Mouse (Mus musculus) adrenal gland, postnatal 14 days (tissue): Measurements from ENCODE around the gene Rfwd3. TPM values are rescaled to one million over a fixed set of nuclear protein-coding genes. Genes with fewer than 3 reads are reported as not detected.
"Not testable (repeated sequence)": the region's sequence is repeated elsewhere in the genome, so short reads cannot be mapped to it uniquely, and the experiment has no call there.

ENCODE experiments used
- DNase-seq: peaks from one replicate; pipeline ENCODE4 v3.0.0; 2021; ENCODE audit warnings: mixed read lengths
- total RNA-seq: library from RNA; stranded (reverse); gene quantifications from 2 replicates; pipeline ENCODE4 v1.2.3, GENCODE M21; 2021

Rfwd3 gene
- total RNA-seq, 1 experiment from 2014 or later, result 49.0 TPM

DNA sequence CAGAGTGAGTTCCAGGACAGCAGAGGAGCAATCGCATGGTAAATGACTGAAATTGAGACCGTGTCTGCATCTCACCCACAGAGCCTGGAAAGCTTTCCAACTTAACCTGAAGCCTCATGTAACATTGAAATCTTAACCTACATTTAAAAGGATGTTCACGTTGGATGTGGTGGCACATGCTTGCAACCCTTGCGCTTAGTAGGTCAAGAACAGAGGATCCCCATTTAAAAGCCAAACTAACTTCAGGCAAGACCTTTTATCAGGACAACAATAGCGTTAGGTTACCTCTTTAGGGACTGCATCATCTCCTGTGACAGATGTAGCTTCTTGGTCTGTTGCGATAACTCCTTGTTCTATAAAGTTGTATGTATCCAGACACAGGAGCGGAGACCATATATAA, 9.4 kb downstream of the Rfwd3 start:
- DNase-seq, result no peak

DNA sequence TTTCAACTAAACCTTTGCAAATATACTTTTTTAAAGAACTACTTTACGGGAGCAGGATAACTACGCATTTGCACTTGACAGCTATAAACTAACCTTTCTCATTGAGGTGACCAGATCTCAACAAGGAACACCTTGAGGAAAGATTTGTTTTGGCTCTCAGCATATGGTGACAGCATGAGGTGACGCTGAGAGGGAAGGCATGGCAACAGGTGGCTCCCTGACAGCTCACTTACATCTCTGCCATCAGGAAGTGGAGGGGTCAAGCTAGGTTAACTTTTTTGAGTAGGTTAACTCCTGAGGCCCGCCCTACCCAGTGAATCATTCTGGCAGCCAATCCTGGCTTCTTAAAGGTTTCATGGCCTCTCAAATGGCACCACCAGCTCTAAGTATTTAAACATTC, 14.4 kb downstream of the Rfwd3 start:
- no peak for DNase-seq

DNA sequence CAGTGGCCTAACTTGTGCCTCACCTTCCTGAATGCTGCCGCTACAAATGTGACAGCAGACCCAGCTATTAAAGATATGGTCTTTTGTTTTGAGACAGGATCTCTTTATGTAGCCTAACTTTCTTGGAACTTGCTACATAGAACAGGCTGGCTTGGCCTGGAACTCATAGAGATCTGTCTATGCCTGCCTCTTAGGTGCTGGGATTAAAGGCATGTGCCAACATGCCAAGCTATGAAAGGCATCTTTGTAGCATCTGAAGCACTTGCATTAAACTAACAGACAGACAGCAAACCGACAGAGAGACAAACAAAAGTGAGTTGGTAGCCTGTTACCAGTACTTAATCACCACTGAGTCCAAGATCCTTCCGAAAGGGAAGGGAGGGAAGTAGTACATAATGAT, 17.9 kb downstream of the Rfwd3 start:
- DNase-seq, result no peak

DNA sequence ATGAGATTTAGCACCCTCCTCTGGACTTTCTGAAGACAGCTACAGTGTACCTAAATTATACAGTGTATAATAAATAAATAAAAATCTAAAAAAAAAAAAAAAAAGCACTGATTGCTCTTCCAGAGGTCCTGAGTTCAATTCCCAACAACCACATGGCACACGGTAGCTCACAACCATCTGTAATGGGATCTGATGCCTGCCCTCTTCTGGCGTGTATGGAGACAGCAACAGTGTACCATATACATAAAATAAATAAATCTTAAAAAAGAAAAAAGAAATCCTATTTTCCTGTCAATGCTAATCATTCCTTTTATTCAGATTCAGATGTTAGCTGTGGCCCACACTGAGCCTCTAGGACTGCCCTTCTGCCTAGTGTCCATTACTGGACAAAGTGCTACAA, 31.7 kb downstream of the Rfwd3 start:
- no peak for DNase-seq

DNA sequence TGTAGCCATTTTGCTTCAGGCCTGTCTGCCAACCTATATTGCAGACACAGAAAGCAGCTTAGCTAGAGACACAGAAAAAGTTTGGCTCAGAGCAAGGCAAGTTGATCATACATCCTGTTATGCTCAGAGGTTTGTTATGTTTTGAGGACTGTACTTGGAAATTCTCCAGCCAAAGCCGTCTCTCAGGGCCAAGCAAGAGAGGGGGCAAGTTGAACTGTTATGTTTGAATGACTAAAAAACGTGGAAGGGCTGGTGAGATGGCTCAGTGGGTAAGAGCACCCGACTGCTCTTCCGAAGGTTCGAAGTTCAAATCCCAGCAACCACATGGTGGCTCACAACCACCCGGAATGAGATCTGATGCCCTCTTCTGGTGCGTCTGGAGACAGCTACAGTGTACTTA, 33.9 kb downstream of the Rfwd3 start:
- DNase-seq, result not testable (repeated sequence)

DNA sequence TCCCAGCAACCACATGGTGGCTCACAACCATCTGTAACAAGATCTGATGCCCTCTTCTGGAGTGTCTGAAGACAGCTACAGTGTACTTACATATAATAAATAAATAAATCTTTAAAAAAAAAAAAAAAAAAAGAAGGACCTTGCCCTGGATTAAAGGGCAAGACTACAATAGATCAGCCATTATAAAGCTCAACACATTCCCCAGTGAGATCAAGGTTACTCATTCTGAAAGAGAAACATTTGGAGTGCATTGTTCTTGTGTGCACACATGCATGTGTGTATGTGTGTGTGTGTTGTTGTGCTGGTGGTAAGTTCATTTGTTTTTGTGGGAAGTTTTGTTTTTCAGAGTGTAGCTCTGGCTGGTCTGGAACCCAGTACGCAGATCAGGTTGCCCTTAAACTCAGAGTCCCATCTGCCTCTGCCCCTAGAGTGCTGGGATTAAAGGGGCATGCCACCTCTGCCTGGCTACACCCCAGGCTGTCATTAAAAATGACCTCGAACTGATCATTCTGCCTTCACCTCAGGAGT, 35.3 kb downstream of the Rfwd3 start:
- no peak for DNase-seq

DNA sequence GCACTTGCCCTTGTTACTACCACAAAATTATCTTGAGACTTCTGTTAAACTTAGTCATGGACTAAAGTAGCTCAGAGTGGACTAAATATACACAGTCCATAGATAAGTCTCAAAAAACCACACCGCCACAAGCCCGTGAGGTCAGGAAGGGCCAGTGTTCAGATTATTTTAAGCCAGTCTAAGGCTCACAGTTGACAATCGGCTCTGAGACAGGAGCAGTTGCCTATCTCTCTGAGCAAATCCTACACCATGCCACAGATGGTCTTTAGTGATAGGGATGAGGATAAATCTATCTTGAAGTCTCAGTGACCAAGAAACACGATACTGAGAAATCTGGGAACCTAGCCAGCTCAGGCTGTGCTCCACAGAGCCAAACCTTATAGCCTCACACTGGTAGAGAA, 38.0 kb downstream of the Rfwd3 start:
- DNase-seq, result peak; percentile 21

DNA sequence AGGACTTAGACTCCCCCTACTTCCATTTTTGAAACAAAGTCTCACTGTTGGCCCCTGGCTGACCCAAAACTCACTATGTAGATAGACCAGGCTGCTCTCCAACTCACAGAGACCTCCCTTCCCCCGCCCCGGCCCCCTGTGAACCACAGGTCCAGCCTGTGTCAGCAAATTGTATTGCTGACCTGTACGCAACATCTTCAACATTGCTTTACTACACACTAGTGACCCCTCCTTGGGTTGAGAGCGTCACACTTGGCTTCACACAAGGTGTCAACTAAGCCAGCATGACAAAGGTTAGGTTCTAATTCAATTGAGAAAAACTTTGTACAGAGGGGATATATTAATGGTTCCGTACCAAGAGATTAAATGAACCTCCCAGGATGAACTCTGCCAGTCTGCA, 39.8 kb downstream of the Rfwd3 start:
- no peak for DNase-seq

DNA sequence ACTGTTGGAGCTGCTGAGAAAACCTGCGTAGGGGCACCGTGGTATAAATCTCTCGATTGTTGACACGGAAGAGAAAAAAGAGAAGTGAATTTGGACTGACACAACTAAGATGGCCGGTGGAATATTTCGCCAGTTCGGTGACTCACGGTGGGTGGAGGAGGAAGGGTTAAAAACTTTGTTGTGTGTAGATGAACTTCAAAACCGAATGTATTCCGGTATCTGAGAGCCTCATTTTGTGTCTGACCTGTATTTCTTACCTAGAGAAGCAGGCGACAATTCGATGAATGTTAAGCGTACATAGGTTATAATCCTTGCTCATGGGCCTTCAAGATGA, 40.6 kb downstream of the Rfwd3 start:
- no peak for DNase-seq

DNA sequence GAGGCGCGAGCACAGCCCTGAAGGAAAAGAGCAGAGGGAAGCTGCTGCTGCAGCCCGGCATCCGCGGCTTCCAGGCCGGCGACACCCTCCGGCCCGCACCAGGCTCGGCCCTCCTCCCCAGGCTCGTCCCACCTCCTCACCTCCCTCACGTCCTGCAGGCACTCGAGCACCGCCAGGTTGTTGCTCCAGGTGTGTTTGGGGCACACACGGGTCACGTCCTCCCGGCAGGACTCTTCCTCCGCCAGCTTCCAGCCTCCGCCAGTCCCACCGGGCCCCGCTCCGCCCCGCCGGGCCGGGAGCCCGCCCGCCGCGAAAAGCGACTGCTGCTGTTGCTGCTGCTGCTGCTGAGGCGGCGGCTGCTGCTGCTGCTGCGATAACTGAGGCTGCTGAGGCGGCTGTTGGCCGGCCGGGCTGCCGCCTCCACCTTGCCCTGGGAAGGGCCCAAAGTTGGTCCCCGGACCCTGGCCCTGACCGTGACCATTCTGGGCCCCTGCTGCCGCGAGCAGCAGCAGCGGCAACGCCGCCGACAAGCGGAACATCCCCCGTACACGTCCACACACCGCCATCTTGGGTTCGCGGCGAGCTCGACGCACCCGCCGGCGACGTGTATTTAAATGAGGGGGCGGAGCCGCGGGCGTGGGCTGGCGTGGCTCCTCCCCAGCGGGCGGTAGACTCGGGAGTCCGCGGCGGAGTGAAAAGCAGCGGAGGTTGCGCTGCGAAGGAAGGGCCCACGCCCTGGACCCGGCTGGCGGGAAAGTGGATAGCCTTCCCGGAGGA, 41.2 kb downstream of the Rfwd3 start, which contains the start of gene Glg1:
TSS of gene Glg1 (minus strand) at position 586 of the 777 bp plus-strand sequence.
- DNase-seq, result peak; percentile 97

DNA sequence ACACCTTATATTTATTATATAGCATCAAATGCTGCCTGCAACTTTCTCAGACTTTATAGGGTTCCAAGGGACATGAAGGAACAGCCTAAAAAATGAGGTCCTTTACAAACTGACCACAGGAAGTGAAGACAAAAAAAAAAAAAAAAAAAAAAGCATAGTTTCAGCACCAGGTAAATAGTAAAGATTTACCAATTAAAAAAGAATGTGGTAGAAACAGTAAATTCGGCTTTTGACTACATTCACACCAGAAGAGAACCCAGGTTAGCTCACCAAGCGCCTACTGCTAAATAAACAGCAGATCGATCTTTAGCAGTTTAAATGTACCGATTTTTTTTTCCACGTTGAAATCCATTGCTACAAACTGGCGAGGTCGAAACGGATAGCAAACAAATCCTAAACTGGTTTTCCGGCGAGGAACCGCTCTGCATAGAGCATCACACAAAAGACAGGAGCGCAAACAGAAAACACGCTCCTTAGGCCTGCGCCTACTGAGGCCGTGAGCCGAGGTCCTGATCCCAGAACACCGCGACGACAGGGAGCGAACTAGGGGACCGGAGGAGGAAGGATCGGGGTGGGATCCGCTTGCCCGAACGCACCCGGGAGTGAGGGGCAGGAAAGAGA, 41.9 kb downstream of the Rfwd3 start:
- no peak for DNase-seq

DNA sequence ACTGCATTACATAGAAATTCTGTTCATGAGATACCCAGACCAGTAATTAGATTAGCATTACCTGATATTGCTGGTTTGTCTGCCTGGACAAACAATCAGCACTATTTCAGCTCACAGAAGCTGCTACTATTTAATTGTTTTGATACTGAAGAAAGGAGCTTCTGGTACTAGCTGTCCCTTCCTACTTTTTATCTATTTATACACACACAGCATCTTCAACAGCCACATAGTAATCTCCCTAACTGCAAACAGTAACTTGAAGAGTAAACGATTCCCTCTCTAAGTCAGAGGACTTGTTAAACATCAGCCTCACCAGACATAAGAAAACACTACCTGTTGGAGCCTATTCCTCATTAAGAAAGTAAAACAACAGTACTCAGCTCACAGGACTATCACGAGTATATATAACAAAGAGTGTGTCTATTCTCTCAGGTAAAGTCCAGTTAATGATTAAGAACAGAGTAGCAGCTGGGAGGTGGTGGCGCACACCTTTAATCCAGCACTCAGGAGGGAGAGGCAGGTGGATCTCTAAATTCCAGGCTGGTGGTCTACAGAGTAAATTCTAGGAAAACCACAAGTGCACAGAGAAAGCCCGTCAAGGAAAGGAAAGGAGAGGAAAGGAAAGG, 47.4 kb downstream of the Rfwd3 start:
- DNase-seq, result no peak

DNA sequence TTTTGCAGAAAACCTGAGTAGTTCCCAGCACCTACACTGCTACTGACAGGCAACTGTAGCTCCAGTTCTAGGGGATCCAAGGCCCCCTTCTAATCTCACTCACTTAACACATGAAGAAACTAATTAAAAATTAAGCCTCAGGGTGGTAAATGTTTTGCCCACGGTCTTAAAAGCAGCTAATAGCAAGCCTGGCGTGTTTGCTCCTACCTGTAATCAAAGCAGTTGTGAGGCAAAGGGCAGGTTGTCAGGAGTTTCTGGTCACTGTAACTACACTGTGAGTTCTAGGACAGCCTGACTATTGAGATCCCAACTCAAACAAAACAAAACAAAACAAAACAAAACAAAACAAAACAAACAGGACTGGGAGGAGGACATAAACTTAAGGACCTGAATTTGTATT, 49.9 kb downstream of the Rfwd3 start:
- no peak for DNase-seq

DNA sequence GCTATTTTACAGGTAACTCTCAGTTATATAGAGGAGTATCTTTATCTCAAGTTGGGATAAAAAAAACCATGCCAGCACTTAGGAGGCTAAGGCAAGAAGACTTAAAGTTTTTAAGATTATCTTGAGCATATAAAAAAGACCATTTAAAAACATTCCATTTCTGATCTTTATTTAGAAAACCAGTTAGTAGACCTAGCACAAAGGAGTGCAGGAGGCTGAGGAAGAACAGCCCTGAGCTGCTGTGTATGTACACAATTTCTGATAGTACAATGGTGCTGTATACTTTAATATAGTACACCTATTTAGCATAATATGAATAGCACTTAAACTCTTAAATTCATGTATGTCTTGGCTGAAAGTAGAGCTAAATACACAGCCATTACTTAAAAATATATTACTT, 51.9 kb downstream of the Rfwd3 start:
- DNase-seq, result no peak

DNA sequence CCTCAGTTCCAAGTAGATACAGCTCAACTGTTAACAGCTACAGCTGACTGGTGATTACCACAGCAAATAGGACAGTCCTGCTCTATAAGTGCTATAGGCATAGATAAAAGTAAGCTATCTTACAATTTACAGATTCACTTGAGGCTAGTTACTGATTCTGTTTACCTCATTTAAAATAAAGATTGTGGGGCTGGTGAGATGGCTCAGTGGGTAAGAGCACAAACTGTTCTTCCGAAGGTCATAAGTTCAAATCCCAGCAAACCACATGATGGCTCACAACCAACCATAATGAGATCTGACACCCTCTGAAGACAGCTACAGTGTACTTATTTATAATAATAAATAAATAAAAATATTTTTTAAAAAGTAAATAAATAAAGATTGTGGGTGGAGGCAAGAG, 53.2 kb downstream of the Rfwd3 start:
- not testable (repeated sequence) for DNase-seq

DNA sequence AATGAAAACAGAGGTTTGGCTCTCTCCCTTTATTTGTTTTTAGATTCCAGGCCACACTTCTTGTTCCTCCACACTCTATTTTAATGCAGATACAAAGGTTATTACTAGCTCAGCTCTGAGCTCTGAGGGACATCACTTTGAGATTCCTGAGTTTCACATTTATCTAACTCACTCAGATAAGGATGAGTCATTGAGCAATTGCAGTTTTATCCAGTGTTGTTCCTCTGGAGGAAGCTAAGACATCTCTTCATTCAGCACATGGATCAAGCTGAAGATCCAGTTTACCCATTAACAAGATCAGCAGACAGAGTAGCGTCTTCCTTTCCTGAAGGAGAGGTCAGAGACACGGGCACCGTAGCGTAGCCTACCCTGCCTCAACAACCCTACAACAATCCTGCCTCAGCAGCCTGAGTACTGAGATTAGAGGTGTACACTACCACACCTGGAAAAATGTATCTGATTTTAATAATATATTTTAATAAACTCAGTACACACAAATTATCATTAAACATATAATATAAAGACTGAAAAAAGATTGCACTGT, 53.7 kb downstream of the Rfwd3 start:
- DNase-seq, result no peak

DNA sequence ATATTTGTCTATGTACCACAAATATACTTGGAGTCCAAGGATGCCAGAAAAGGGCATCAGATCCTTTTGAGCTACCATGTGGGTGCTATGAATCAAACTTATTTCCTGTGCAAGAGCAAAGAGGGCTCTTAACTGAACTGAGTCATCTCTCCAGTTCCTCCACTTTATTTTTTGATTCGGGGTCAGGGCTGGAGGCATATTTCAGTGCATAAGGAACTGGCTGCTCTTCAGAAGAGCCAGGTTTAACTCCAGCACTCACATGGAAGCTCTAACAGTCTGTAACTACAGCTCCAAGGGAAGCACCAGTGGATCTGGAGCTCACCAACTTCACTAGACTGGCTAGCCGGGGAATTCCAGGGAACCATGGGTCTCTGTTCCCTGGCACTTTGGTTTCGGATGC, 62.7 kb downstream of the Rfwd3 start:
- DNase-seq, result peak; percentile 44

DNA sequence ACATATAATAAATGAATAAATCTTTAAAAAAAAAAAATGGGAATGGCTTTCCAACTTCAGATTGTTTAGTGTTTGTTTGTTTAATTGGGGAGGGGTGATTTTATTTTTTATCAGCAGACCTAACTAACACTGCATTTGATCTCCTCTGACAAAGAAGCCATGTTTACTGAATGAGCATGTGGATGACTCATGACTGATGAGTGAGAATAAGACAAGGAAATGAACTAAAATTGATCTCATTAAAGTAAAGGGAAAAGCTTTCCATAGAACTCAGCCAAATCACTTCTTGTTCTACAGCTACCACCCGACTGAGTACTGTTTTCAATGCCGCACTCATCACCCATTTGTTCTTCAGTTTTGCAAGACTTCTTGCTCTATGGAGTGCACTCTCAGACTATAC, 66.3 kb downstream of the Rfwd3 start:
- DNase-seq, result no peak

DNA sequence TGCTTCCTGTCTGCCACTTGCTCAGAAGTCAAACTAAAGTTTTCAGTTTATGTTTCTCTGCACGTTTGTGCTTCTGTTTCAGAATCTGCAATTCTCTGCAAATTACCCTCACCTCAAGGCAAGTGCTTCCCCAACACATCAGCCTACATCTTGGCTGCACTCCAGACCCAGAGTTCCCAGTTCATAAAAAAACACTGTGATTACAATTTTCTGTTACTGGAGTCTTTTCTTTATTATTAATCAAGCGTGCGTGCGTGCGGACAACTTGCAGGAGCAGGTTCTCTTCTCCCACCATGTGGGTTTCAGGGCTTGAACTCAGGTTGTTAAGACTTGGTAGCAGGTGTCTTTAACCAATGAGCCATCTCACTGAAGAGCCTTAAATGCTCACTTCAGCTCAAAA, 75.9 kb downstream of the Rfwd3 start:
- DNase-seq, result no peak
